Mouse (Mus musculus) layer of hippocampus, postnatal 10 days (tissue): Measurements from ENCODE around the gene Ensa. TPM values are rescaled to one million over a fixed set of nuclear protein-coding genes. Genes with fewer than 3 reads are reported as not detected.

Experiments
- DNase-seq, 2 experiments: peaks; one replicate each; pipeline ENCODE4 v3.0.0; 2021; ENCODE audit warnings: low spot score in 2 of 2
- total RNA-seq, 2 experiments: library from RNA; stranded (reverse); gene quantifications; 2 replicates each; pipeline ENCODE4 v1.2.3; 2021

The Ensa gene
- total RNA-seq, 2 experiments from 2014 or later: 220 to 228 TPM

- no peak for DNase-seq
Measured at GRCm38 (mm10) chr3:95677420-95678090, 52.8 kb downstream of the Ensa start.

- no peak for DNase-seq
Measured at GRCm38 (mm10) chr3:95679551-95679950, 54.8 kb downstream of the Ensa start.

- no peak for DNase-seq
Measured at GRCm38 (mm10) chr3:95680673-95681072, 55.9 kb downstream of the Ensa start.

- no peak for DNase-seq
Measured at GRCm38 (mm10) chr3:95681365-95681764, 56.6 kb downstream of the Ensa start.

Other genes starting within 250 kb of the Ensa start
- gene 4930558C23Rik, start 222.2 kb upstream of the Ensa start, total RNA-seq: not detected
- 10 to 100 TPM; 35.8 to 44.0 TPM for gene Arnt, start 190.6 kb upstream of the Ensa start, total RNA-seq
- 10 to 100 TPM; 10.0 to 10.3 TPM for gene Ctsk, start 125.7 kb upstream of the Ensa start, total RNA-seq
- 10 to 100 TPM; 19.6 to 24.0 TPM for gene Ctss, start 98.2 kb upstream of the Ensa start, total RNA-seq
- gene Hormad1, start 65.3 kb upstream of the Ensa start, total RNA-seq: not detected
- 10 to 100 TPM; 19.4 to 21.9 TPM for gene Golph3l, start 36.1 kb upstream of the Ensa start, total RNA-seq
- gene Mcl1, start 33.8 kb downstream of the Ensa start, total RNA-seq: 10 to 100 TPM; 68.0 TPM
- under 1 TPM; 0.69 to 0.94 TPM for gene Adamtsl4, start 62.9 kb downstream of the Ensa start, total RNA-seq
- gene Ecm1, start 114.6 kb downstream of the Ensa start, total RNA-seq: 10 to 100 TPM in 1 of 2 experiments, 1 to 10 TPM in 1; 9.6 to 11.9 TPM
- gene Tars2, start 135.2 kb downstream of the Ensa start, total RNA-seq: 10 to 100 TPM; 38.0 to 39.8 TPM
- gene Rprd2, start 193.9 kb downstream of the Ensa start, total RNA-seq: 10 to 100 TPM; 57.2 to 63.9 TPM
- 10 to 100 TPM; 26.0 to 26.4 TPM for gene Prpf3, start 230.9 kb downstream of the Ensa start, total RNA-seq
- gene Mrps21, start 246.5 kb downstream of the Ensa start, total RNA-seq: 100 to 1,000 TPM; 147 to 175 TPM